Mouse (Mus musculus) heart, adult 11 months (tissue): ENCODE results near the gene Ifngr2.

Experiments used
- DNase-seq: peaks from one replicate; pipeline ENCODE4 v3.0.0; 2022

The Ifngr2 gene

DNA sequence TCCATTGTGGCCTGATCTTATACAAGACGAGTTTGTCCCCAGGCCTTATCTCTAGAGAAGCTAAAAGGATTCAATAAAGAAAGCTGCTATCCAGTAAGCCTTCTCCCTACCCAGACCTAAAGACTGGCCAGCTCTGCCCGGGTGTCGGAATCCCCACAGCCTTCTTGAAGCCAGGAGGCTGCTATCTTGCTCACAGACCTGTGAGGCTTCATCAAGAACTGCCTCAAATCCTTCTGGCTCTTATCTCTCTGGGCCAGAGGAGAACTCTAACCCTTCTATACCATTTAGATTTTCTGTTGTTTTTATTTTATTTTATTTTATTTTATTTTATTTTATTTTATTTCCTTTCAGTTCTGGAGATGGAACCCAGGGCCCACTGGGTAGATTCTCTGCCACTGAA is 9.8 kb upstream of the Ifngr2 start:
- DNase-seq = no peak

DNA sequence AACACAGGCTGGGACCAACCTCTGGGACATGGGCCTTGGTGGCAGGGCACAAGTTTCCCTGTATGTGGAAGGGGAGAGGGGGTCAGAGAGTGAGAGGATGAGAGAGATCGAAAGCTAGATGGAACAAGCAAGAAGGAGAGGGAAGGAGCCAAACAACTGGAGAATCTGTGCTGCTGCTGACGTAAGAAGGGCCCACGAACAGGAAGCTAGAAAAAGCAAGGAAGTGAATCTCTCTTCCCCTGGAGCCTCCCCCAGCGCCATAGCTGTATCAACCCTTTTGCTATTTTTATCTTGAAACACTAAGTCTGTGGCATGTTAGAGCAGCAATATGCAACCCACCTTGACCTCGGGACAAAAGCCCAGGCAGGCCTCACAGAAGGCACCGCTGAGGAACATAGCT is 8.8 kb upstream of the Ifngr2 start:
- DNase-seq = peak; percentile 91

DNA sequence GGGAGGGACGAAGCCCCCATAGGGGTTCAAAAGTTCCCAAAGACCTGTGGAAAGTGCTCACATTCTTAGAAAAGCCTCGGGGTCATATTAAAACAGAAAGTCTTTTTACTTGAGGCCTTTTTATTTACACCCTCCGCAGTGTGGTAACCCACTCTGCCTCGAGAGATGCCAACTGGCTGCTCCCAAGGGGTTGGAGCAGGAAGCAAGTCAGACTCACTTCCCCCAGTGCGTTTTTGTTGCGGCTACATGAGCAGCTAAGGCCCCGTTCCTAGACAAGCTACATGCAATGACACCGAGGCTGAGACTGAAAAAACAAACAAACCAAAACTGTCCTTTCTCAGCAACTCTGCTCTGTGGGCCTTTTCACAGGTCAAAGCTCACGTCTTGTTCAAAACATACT is 8.4 kb upstream of the Ifngr2 start:
- DNase-seq = no peak

DNA sequence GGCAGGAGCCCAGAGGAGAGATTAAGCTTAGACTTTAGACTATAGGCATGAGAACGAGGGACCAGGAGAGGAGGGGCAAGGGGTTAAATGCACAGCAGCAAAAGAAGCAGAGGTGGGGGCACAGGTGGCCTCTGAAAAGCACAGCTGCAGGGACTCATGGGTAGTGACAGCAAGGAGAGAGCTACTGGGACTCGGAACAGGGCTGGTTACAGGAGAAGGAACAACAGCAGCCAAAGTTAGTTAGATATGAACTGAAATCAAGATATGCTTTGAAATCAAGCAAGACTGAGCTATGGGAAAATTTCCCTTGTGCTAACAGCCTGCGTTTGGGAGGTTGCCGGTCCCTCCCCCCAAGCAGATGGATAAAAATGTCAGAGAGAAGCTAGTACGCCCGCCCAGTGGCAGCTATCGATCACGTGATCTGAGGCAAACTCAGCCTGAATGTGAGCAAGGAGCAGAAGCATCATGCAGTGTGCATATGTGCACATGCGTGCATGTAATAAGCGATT is 5.2 kb upstream of the Ifngr2 start:
- DNase-seq = peak; percentile 93

DNA sequence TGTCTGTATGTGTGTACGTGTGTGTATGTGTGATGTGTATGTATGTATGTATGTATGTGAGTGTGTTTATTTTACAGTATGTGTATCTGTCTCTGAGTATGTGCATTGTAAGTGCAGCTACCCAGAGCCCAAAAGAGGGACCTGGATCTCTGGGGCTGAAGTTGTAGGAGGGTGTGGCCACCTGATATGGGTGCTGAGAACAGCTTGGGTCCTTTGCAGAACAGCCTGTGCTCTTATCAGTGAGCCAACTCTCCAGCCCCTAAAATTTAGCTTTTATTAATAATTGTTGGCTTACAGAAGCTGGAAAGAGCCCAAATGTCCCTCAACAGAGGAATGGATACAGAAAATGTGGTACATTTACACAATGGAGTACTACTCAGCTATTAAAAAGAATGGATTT is 3.3 kb upstream of the Ifngr2 start:
- DNase-seq = no peak

DNA sequence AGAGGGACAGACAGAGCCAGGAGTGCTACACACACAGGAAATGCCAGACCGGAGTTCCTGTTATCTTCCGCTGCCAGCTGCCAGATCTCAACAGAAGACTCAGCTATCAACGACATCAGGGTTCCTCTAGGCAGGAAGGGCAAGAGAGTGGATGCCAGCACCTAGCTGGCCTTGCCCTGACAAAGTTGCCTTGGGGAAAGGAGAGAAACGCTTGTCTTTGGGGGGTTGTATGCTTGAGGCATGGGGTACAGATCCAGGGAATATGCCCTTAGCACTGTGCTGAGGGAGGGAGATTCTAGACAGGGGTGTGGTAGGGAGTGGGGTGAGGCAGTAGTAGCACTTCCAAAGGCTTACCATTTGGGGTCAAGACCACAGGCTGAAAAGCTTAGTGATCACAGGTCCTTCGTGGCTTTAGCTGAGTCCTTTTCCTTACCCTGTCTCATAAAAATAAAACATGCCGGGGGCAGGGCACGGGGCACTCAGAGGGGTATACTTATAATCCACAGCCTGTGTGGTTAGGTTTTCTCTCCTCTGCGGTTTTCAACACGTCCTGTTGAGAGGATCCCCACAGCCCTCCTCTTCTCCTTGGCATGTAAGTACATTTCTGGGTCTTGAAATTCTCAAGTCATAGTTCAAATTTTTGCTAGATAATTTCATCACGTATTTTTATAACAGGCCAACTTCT is 1.1 kb upstream of the Ifngr2 start:
- DNase-seq = peak; percentile 93

DNA sequence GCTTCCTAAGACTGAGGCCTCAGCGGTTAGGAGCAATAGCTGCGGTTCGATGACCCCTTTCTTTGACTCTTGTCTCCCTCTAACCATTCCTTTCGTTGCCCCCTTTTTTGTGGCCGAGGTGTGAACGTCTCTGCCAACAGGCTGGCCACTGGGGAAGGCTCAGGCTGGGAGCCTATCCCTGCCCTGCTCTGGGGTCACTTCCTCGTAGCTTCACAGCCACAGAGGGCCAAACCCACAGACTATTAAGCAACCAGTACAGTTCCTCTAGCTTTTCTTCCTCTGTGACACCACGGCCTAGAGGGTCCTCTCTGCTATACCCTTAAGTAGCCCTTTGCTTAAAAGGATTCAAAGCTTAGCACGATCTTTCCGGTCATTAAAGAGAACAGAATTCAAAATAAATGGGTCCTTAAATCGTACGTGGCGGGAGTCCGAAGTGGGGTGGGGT is 459 bp upstream of the Ifngr2 start:
- DNase-seq = peak; percentile 98

DNA sequence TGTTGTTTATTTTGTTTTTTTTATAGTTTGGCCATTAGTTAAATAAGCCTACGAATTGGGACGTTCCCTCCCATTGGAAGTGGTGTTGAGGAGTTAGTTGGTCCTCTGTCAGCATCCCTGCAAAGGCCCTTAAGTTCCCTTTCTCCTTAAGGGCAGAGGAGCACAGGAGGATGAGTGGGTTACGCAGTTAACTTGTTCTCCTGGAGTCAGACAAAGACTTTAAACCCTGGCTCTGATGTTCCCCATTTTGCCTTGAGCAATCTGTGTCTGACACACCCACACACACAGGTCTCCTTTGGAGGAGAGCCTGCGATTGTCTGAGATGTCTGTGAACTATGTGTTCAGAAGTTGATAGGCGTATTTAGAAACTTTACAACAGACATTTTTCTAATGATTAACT is 1.1 kb downstream of the Ifngr2 start:
- DNase-seq = peak; percentile 89

DNA sequence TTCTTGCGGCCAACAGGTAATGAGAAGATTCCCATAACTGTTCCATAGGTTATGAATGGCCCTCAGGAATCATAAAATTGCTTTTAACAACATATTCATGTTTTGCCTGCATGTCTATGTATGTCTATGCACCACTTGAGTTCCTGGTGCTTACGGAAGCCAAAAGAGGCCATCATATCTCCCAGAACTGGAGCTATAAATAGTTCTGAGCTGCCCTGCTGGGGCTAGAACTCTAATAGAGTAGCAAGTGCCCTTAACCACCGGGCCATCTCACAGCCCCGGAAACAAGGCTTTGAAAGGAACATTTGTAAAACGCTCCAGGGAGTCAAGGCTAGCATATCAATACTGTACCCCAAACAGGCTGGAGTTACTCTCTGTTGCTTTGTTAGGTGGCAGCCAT is 1.7 kb downstream of the Ifngr2 start:
- DNase-seq = peak; percentile 90

DNA sequence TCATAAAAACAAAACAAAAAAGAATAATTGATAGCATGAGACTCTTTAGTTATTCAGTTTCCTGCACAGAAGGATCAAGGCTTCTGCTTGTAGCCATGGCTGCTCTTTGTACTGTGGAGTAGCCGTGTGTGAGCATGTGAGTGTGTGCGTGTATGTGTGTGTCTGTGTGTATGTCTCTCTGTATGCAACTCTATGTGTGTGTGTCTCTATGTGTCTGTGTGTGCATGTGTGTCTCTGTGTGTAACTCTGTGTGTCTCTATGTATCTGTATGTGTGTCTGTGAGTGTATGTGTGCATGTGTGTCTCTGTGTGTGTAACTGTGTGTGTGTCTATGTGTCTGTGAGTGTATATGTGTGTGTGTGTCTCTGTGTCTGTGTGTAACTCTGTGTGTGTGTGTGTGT is 2.1 kb downstream of the Ifngr2 start:
- no peak for DNase-seq

DNA sequence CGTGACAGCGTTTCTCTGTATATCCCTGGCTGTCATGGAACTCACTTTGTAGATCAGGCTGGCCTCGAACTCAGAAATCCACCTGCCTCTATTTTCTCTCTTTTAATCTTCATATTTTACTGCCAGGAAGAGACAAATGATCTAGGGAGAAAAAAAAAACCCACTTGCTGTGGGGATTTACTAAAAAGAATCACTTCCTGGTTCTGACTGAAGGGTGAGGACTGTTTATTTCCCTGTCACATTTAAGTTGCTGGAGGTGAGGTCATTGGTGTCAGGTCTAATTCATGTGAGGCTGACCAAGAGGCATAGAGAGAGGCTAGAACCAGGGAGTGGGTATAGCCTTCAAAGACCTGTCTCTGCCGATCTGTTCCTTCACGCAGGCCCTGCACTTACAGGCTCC is 2.7 kb downstream of the Ifngr2 start:
- no peak for DNase-seq

DNA sequence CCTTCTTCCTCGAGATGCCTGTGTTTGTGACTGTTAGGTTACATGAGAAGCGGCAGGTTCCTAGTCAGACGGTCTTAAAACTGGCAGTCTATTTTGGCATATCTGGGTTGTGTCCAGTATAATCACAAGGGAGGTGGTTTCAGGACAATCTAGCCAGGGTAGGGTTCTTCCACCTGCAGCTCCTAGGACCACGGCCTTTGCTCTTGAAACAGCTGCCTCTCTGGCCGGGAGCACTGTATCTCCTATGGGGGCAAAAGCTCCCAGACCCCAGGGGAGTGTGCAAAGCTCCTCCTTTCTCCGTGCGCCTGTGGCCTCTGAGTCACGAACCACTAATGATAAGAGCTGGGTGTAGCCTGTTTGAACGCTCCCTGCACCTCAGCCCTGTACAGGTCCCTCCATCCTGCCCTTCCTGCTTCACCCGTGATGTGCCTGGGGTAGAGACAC is 4.2 kb downstream of the Ifngr2 start:
- peak; percentile 96 for DNase-seq

DNA sequence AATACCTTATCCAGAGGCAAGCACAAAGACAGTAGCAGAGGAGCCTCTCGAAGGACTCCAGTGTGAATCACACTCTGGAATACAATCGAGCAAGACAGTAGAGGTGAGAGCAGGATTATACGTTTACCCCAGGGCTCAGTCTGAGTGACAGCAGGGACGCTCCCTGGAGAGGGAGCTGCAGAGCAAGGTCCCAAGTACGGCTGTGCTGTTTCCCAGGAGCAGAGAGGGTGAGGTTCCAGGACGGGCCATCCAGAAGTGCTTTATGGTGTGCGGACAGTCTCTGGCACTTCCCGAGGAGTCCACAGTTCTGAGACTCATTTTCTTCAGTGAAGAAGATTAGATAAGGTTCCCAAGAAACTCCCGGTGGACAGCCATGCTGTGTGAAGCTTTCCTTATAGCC is 5.2 kb downstream of the Ifngr2 start:
- DNase-seq = peak; percentile 88

DNA sequence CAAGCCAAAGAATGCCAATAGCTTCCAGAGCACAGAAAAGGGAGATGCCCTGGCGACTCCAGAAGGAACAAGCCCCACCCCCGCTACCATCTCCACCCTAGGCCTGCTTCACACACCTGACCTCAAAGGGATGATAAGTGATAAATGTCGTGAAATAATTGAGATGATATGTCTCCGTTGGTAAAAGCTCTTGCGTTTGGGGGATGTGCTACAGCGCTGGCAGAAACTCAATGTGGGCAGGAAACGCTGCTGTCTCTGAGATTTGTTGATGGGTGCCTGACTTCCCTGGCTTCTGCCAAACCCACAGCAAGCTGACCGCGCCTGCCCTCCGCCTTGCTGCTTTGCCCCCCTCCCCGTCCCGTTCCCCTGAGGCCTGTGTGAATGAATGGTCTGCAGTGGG is 6.8 kb downstream of the Ifngr2 start:
- DNase-seq = peak; percentile 97

DNA sequence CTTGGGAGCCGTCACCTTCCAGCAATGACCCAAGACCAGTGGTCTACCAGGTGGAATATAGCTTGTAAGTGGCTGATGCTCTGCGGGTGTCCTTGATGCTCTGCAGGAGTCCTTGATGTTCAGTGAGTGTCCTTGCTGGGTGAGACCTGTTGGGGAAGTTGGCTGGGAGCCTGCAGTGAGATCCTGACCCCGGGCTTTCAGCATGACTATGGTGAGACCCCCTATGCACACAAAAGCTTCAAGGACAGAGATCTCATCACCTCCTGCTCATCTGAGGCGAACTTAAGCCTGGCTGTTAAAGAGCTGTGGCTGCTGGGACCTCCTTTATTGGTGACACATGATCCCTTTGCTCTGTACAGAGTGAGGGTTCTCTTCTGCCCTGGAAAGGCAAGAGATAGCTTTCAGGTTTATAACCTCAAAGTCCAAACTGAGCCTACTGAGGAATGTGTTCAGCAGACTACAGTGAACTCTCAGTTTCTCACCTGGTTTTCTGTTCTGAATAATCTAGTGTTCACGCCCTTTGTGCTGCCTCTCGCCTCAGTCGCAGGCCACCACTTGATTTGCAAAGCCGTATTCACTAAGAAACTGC is 8.2 kb downstream of the Ifngr2 start:
- DNase-seq = peak; percentile 89

DNA sequence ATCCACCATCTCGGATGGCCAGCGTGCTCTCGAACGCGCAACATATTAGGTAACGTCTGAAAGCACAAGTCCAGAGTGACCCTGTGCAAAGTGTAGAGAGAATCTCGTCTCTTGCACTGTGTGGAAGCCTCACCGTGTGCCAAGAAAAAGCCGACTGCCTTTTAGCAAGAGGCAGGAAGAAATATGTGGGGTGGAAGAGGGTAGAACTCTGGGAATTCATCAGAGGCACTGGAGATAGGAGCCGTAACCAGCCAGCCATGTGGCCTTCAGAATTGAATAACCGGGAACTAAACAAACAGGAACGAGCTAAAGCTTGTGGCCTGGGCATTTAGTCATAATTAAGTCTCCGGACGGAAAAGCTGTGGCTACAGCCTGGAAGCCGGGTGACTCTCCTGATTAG is 9.8 kb downstream of the Ifngr2 start:
- DNase-seq = no peak

DNA sequence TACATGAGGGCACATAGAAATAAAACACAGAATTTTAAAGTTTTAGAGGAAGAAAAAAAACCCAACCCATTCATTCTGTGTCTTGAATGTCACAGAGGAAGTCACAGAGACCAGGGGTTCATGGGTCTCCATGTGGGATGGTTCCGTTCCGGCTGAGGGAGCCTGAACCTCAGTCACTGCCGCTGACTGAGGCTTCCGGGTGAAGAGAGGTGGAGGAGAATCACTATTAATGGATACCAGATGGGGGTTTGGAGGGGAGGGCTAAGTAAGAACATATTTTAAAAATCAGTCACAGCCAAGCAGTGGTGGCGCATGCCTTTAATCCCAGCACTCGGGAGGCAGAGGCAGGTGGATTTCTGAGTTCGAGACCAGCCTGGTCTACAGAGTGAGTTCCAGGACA is 10.3 kb downstream of the Ifngr2 start:
- no peak for DNase-seq

DNA sequence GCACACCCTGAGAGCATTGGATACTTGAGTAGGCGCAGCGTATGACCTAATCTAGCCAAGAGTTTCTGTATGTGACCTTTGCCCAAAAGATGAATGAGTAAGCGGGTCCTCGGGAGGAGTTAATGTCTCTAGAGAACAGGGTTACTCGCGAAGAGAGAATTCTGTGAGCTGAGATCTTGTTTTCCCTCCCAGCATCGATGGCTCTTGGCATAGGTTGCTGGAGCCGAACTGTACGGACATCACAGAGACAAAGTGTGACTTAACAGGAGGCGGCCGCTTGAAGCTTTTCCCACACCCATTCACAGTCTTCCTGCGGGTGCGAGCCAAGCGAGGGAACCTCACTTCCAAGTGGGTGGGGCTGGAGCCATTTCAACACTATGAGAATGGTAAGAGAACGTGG is 10.8 kb downstream of the Ifngr2 start:
- peak; percentile 98 for DNase-seq

DNA sequence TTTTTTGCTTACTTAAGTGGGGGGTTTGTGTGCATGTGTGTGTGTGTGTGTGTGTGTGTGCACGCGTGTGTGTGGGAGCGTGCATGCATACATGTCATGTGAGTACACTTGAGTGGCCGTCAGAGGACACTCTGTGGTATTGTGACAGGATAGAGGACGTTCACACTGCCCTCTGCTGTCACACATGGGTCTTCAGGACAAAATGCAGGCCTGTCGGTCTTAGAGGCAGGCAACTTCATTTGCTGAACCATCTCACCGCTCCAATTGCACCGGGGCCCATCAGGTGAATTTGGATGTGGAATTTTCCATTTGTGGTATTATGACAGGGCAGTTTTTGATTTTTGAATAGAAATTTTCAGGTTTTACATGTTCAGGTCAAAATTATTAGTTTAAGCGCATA is 14.2 kb downstream of the Ifngr2 start:
- DNase-seq = peak; percentile 91

DNA sequence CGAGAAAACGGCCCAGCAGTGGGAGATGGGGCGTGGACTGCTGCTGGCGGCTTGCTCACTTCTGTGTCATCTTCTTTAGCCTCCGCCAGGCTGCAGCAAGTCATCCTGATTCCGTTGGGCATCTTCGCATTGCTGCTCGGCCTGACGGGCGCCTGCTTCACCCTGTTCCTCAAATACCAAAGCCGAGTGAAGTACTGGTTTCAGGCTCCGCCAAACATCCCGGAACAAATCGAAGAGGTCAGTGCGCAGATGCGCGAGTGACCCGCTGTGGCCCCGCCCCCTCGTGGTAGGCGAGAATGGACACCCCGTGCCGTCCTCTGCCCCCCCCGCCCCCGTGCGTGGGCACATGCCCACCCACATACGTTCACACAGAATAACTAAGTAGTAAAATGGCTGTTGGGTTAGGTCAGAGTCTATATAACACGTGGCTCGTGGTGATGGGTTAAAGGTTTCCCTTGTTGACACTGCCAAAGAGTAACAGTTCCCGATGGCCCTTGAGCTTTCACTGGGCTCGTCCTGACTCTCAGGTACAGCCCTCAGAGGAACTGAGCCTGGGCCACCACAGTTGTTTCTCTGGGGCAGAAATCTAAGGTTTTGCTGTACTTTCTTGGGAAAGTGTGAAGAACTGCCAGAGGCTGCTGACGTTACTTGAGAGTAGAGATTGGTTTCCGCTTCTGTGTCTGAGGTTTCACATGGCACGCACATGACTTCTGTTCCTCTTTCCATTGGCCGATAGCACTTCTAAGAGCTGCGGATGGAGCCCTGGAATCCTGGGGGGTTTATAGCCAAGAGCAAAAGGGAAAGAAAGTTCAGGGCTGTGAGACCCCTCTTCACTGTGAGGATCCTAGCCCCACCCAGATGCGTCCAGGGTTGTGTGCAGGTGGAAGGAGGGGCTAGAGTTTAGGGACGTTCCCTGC is 14.9 kb downstream of the Ifngr2 start:
- DNase-seq = peak; percentile 91

DNA sequence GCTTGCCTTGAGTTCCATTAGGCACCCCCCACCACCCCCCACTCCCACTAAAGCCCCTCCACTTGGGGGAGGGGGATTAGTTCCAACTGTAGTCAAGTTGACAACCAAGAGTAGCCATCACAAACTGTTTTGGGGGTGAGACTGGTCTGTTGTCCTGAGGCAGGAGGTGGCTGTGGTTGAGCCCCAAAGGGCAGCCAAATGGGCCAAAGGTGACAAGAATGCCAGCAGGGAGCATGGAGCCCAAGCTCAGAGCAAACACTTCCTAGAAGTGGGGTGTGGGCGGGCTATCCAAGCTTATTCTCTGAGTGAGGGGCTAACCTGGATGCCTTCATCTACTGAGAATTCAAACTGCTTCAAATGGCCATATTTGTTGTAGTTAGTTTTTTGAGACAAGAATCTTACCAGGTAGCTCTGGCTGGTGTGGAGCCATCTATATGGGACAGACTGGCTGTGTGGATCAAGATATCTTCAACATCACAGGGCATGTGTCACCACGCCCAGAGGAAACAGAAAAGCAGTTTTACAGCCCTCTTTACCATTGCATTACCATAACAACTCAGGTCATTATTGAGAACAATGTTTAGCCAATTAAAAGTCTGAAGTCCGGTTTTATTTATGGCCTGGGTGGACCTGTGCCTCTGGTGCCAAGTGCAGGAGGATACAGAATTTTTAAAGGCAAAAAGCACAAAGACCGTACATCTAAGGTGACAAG is 17.9 kb downstream of the Ifngr2 start:
- peak; percentile 88 for DNase-seq

DNA sequence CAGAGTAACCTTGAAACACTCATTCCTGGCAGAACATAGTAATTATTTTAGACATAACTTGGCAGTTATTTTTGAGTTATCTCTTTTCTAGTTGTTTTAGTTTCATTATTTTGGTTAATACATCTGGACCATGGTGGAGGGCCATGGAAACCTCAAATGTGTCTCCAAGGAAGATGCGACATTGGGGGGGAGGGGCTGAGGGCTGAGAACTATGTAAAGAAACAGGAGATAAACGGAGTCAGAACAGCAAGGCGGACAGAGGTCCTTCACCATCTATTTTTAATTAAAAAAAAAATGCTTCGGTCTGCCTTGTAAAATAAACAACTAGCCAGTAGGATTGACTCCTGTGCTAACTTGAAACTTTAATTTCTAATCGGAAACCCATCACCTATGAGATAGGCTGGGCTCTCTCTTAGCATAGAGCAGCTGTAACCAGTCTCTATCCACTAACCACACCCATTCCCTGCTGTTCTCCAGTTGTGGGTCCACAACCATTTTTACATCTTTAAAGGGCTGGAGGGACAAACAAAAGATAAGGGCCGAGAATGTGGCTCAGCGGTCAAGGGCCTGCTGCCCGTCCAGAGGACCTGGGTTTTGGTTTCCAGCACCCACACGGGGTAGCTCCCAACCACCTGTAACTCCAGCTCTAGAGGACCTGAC is 18.6 kb downstream of the Ifngr2 start:
- no peak for DNase-seq
